Mouse (Mus musculus) cerebellum, adult 11 months (tissue): ENCODE data around the gene Apoo.
A peak's percentile ranks its signal among the peaks of the same experiment; 100 is the strongest.
"Not testable (repeated sequence)": the region's sequence is repeated elsewhere in the genome, so short reads cannot be mapped to it uniquely, and the experiment has no call there.

Source experiments
- DNase-seq: peaks from one replicate; pipeline ENCODE4 v3.0.0; 2022

Apoo gene

GRCm38 (mm10) chrX:94366670-94367241, at the start of gene Apoo, which contains the start of gene Fam90a1b:
TSS of gene Apoo (plus strand) at chrX:94367117.
TSS of gene Fam90a1b (minus strand) at chrX:94366777.
- peak; percentile 96 for DNase-seq

- DNase-seq: no peak
These were observed 45.6 kb upstream of the Apoo start for GRCm38 (mm10) chrX:94321036-94321902.

GRCm38 (mm10) chrX:94343638-94344037, 23.3 kb upstream of the Apoo start:
- DNase-seq: not testable (repeated sequence)

- no peak for DNase-seq
These were observed 1.5 kb upstream of the Apoo start for GRCm38 (mm10) chrX:94365381-94365925.

- DNase-seq: peak; percentile 6
These were observed 888 bp upstream of the Apoo start for GRCm38 (mm10) chrX:94366029-94366428.

GRCm38 (mm10) chrX:94367248-94367647, 331 bp downstream of the Apoo start:
- DNase-seq: no peak

GRCm38 (mm10) chrX:94378734-94379133, 11.8 kb downstream of the Apoo start:
- DNase-seq: no peak

- DNase-seq: no peak
These were observed 42.1 kb downstream of the Apoo start for GRCm38 (mm10) chrX:94408975-94409374.

- no peak for DNase-seq
These were observed 53.3 kb downstream of the Apoo start for GRCm38 (mm10) chrX:94420210-94420609.

GRCm38 (mm10) chrX:94431548-94432375, 64.8 kb downstream of the Apoo start:
- DNase-seq: peak; percentile 4

GRCm38 (mm10) chrX:94445427-94445826, 78.5 kb downstream of the Apoo start:
- not testable (repeated sequence) for DNase-seq

- not testable (repeated sequence) for DNase-seq
These were observed 79.1 kb downstream of the Apoo start for GRCm38 (mm10) chrX:94446021-94446420.

- DNase-seq: not testable (repeated sequence)
These were observed 83.3 kb downstream of the Apoo start for GRCm38 (mm10) chrX:94450047-94450881.

GRCm38 (mm10) chrX:94459346-94459745, 92.4 kb downstream of the Apoo start:
- DNase-seq: no peak

- DNase-seq: not testable (repeated sequence)
These were observed 94.6 kb downstream of the Apoo start for GRCm38 (mm10) chrX:94461513-94461912.

GRCm38 (mm10) chrX:94462604-94463429, 95.9 kb downstream of the Apoo start:
- not testable (repeated sequence) for DNase-seq
